Mouse (Mus musculus): ENCODE measurements around the gene Gm27021. TPM values are rescaled to one million over a fixed set of nuclear protein-coding genes. Genes with fewer than 3 reads are reported as not detected.
A peak's percentile ranks its signal among the peaks of the same experiment; 100 is the strongest.

Gm27021 gene
- polyA plus RNA-seq, 1 experiment from 2014 or later = 3.2 TPM

DNA sequence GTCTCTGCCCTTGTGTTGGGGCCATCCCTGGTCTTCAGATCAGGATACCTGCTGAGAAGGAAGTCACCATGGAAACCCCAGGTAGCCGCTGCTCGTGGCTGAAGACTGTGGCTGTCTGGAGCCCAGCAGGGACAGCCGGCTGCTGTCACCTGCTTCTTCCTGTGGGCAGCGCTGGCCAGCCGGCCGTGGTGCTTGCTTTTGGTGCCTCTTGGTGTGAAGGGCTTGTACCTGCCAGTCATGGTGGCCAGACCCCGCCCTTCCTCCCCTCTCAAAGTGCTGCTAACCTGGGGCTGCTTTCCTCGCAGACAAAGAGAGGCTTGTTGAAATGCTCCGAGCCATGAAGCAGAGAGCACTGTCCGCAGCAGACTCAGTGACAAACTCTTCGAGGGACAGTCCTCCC lies 94.0 kb downstream of the Gm27021 start:
- no peaks in the 10 kb centered on the region for H3K27me3 ChIP-seq
- ATAC-seq (ENCODE audit: insufficient number of reproducible peaks, insufficient read depth, low FRiP score, low TSS enrichment) = no peak
- peaks cover 19% of the 10 kb centered on the region; the same call in 1 of the 2 replicates for H3K4me1 ChIP-seq
- no peaks in the 10 kb centered on the region for H3K9me3 ChIP-seq
- H3K9ac ChIP-seq = no peak overlapping the region
- no peak overlapping the region for H3K4me2 ChIP-seq (replicated peaks)
- WGBS = 57% methylated on average over 11 of the region's 11 CpGs
- H3K27ac ChIP-seq = no peak overlapping the region
- H3K36me3 ChIP-seq = peaks cover 100% of the 10 kb centered on the region
- H3K4me3 ChIP-seq = no peak overlapping the region

DNA sequence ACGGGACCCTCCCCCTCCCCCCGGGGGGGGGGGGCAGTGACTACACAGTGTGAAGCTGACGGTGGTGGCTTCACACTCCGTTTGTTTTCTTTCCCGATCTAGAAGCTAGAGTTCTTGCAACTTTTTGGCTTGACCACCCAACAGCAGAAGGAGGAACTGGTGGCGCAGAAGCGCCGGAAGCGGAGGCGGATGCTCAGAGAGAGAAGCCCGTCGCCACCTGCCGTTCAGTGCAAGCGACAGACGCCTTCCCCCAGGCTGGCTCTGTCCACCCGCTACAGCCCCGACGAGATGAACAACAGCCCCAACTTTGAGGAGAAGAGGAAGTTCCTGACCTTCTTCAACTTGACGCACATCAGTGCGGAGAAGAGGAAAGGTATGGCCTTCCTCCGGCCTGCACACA lies 95.3 kb downstream of the Gm27021 start:
- no peak for ATAC-seq (ENCODE audit: insufficient number of reproducible peaks, insufficient read depth, low FRiP score, low TSS enrichment)
- Histone ChIP-seq H3K4me2 (replicated peaks) (no peak overlapping the region), H3K27me3 (no peaks in the 10 kb centered on the region), H3K9me3 (no peaks in the 10 kb centered on the region), H3K27ac (no peak overlapping the region), H3K9ac (no peak overlapping the region), H3K4me3 (no peak overlapping the region), H3K36me3 (peaks cover 100% of the 10 kb centered on the region), H3K4me1 (peaks cover 19% of the 10 kb centered on the region; the same call in 1 of the 2 replicates)
- 78% methylated on average over 21 of the region's 21 CpGs for WGBS

DNA sequence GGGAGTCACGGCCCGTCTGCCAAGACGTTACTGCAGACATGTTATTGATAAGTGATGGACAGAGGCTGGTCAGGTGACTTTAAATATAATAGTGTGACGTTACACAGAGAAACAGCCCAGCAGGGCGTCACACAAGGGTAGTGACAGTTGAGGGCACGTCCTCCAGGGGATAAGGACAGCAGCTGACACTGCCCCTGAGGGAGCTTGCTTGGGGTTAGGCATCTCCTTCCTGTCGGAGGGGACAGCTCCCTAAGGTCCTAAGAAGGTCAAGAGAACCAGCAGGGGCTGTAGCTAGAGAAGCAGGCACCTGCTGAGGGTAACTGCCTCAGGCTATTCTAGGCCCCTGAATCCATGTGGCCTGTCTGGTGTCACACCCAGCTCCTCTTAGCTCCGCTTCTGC lies 96.3 kb downstream of the Gm27021 start:
- no peak for ATAC-seq (ENCODE audit: insufficient number of reproducible peaks, insufficient read depth, low FRiP score, low TSS enrichment)
- peaks cover 100% of the 10 kb centered on the region for H3K36me3 ChIP-seq

DNA sequence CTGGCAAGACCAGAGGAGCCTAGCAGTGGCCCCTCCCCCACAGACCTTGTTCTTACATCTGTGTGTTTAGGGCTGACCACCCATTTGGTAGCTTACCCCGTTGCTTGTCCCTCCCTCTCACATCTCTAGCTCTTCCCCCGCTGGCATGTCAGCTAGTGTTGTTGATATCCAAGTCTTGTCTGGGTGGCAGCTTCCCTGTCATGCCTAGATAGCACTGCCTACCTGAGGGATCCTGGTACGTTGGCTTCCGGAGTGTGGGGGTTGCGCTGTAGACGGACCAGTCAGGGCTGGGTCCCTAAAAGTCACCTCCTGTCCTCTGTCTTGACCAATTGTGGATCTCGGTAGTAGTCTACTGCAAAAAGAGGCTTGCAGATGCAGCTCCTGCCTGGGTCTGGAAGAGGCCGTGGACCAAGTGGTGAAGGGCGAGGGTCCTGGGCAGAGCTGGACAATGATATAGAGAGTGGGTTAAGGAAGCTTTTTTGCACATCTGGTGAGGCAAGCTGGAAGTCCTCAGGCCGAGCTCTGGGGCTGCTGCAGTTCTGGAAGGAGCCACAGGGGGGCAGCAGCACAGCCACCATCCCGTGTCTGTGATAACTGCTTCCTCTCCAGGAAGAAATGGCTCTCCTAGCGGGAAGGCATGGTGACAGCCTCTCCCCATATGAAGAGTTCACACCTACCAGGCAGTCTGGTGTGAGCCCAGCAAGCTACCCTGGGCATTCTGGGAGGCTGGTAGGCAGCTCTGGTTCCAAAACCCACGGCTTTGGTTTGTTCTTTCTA lies 97.8 kb downstream of the Gm27021 start:
- no peak overlapping the region for H3K4me2 ChIP-seq (replicated peaks)
- H3K9ac ChIP-seq = no peak overlapping the region
- WGBS = 64% methylated on average over 13 of the region's 13 CpGs
- peaks cover 26% of the 10 kb centered on the region for H3K4me1 ChIP-seq
- H3K27me3 ChIP-seq = no peaks in the 10 kb centered on the region
- no peak for ATAC-seq (ENCODE audit: insufficient number of reproducible peaks, insufficient read depth, low FRiP score, low TSS enrichment)
- H3K4me3 ChIP-seq = no peak overlapping the region
- H3K36me3 ChIP-seq = peaks cover 89% of the 10 kb centered on the region
- no peak overlapping the region for H3K27ac ChIP-seq
- H3K9me3 ChIP-seq = no peaks in the 10 kb centered on the region

More for the DNA sequence above, 96.3 kb downstream of the Gm27021 start:
- H3K27me3 ChIP-seq = no peaks in the 10 kb centered on the region
- H3K4me1 ChIP-seq = peaks cover 23% of the 10 kb centered on the region; the same call in 1 of the 2 replicates
- no peak overlapping the region for H3K9ac ChIP-seq
- WGBS = 79% methylated on average over 8 of the region's 8 CpGs
- no peak overlapping the region for H3K4me2 ChIP-seq (replicated peaks)
- no peak overlapping the region for H3K4me3 ChIP-seq
- no peaks in the 10 kb centered on the region for H3K9me3 ChIP-seq
- no peak overlapping the region for H3K27ac ChIP-seq

DNA sequence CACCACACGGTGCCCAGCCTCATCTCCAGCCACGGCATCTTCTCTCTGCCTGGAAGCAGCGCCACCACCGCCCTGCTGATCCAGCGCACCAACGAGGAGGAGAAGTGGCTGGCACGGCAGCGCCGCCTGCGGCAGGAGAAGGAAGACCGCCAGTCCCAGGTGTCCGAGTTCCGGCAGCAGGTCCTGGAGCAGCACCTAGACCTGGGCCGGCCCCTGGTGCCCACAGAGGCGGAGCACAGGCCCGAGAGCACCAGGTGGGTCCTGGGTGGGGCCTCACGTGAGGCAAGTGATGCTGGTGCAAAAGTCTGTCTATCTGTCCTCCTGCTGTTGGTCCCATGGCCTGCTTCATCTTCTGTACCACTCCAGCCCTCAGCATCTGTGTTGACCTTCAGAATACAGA lies 98.8 kb downstream of the Gm27021 start:
- H3K36me3 ChIP-seq = peaks cover 79% of the 10 kb centered on the region
- 95% methylated on average over 17 of the region's 17 CpGs for WGBS
- H3K4me2 ChIP-seq (replicated peaks) = no peak overlapping the region
- H3K27me3 ChIP-seq = no peaks in the 10 kb centered on the region
- H3K9me3 ChIP-seq = no peaks in the 10 kb centered on the region
- H3K9ac ChIP-seq = no peak overlapping the region
- H3K4me1 ChIP-seq = peaks cover 29% of the 10 kb centered on the region
- no peak for ATAC-seq (ENCODE audit: insufficient number of reproducible peaks, insufficient read depth, low FRiP score, low TSS enrichment)
- H3K4me3 ChIP-seq = no peak overlapping the region
- H3K27ac ChIP-seq = no peak overlapping the region

DNA sequence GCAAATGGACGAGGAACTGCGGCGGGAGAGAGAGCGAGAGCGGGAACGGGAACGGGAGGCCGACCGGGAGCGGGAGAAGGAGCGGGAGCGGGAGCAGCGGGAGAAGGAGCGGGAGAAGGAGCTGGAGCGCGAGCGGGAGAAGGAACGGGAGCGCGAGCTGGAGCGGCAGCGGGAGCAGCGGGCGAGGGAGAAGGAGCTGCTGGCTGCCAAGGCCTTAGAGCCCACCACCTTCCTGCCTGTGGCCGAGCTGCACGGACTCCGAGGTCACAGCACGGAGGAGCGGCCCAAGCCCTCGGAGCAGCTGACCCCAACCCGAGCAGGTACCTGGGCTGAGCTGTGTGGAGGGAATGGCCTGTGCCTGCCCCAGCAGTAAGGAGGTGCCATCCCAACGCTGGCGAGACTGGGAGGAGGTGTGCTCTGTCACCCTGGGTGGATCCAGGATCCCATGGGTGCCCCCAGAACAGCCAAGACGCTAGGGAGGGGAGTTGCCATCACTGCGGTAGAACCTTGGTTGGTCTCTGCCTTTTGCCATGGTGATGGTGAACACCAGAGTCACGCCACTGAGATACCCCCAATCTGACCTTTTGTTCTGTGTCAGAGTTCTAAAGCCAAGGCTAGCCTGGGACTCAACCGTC lies 99.6 kb downstream of the Gm27021 start:
- Histone ChIP-seq H3K9me3 (no peaks in the 10 kb centered on the region), H3K36me3 (peaks cover 70% of the 10 kb centered on the region), H3K4me2 (replicated peaks) (no peak overlapping the region), H3K4me3 (no peak overlapping the region), H3K9ac (no peak overlapping the region), H3K27me3 (no peaks in the 10 kb centered on the region), H3K27ac (no peak overlapping the region), H3K4me1 (peaks cover 33% of the 10 kb centered on the region)
- no peak for ATAC-seq (ENCODE audit: insufficient number of reproducible peaks, insufficient read depth, low FRiP score, low TSS enrichment)
- 96% methylated on average over 37 of the region's 37 CpGs for WGBS

DNA sequence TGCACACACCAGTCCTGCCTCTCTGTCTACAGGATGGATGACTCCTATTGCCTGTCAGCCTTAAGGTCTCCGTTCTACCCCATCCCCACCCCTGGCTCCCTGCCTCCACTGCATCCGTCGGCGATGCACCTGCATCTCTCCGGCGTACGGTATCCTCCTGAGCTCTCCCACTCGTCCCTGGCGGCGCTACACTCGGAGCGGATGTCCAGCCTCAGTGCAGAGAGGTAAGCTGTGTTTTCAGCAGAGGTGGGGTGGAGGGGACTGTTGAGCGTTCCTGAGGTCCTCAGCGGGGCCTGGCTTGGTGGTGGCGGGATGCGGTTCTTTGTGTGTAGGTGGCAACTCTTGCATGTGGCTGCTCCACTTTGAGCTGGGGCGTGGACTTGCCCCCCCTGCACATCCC lies 100.1 kb downstream of the Gm27021 start:
- H3K4me2 ChIP-seq (replicated peaks) = no peak overlapping the region
- H3K36me3 ChIP-seq = peaks cover 65% of the 10 kb centered on the region
- 96% methylated on average over 17 of the region's 17 CpGs for WGBS

DNA sequence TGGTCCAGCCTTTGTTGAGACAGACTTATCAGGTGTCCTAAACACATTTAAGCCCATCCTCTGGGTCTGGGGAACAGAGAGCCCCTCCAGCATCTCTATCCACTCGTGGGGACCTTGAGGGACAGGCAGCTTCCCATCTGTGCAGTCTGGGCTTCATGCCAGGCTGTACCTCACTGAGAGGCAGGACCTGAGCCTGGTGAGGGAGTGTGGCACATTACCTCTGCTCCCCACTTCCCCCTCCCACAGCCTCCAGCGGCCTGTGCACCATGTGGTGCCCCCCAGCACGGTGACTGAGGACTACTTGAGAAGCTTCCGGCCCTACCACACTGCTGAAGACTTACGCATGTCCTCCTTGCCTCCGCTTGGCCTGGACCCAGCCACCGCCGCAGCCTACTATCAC lies 101.2 kb downstream of the Gm27021 start:
- Histone ChIP-seq H3K36me3 (peaks cover 54% of the 10 kb centered on the region), H3K4me1 (peaks cover 47% of the 10 kb centered on the region), H3K27me3 (no peaks in the 10 kb centered on the region), H3K4me2 (replicated peaks) (no peak overlapping the region), H3K27ac (no peak overlapping the region), H3K9me3 (no peaks in the 10 kb centered on the region), H3K9ac (no peak overlapping the region), H3K4me3 (no peak overlapping the region)
- ATAC-seq (ENCODE audit: insufficient number of reproducible peaks, insufficient read depth, low FRiP score, low TSS enrichment) = no peak
- WGBS = 84% methylated on average over 8 of the region's 8 CpGs

More for the DNA sequence above, 100.1 kb downstream of the Gm27021 start:
- H3K9me3 ChIP-seq = no peaks in the 10 kb centered on the region
- H3K27ac ChIP-seq = no peak overlapping the region
- no peak for ATAC-seq (ENCODE audit: insufficient number of reproducible peaks, insufficient read depth, low FRiP score, low TSS enrichment)
- H3K4me3 ChIP-seq = no peak overlapping the region
- no peaks in the 10 kb centered on the region for H3K27me3 ChIP-seq
- no peak overlapping the region for H3K9ac ChIP-seq
- peaks cover 38% of the 10 kb centered on the region for H3K4me1 ChIP-seq

DNA sequence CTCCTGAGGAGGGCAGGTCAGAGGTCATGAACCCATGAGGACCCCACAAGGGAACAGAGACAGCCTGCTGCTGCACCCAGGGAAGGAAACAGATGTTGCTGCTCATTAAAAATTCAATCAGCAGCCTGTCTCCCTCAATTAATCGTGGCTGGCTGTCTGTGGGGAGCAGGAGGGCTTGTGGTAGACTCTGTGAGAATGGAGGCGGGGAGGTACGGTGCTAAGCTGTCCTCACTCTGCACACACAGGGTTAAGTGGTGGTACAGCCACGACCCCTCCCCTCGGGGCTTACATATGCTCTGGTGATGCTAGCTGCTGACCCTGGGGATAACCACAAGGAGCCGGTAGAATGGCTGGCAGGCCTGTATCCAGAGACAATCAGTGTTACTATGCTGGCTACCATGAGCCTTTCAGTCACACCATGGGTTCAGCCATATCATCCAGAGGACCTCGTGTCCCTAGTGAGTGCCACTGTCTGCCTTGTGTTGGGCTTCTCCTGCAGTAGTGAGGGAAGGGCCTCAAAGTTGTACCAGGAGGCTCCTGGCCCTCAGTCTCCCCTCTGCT lies 102.6 kb downstream of the Gm27021 start:
- peak overlapping the region; percentile 63 for H3K27ac ChIP-seq
- H3K27me3 ChIP-seq = no peaks in the 10 kb centered on the region
- peak overlapping the region; percentile 9; the same call in 1 of the 2 replicates for H3K4me2 ChIP-seq (replicated peaks)
- peaks cover 40% of the 10 kb centered on the region for H3K36me3 ChIP-seq
- 11% methylated on average over 7 of the region's 7 CpGs for WGBS
- ATAC-seq (ENCODE audit: insufficient number of reproducible peaks, insufficient read depth, low FRiP score, low TSS enrichment) = 0 out of 2 replicates have a peak, but pooled peaks have one; percentile 42
- H3K9me3 ChIP-seq = no peaks in the 10 kb centered on the region
- no peak overlapping the region for H3K4me3 ChIP-seq
- H3K9ac ChIP-seq = no peak overlapping the region
- H3K4me1 ChIP-seq = peaks cover 62% of the 10 kb centered on the region

DNA sequence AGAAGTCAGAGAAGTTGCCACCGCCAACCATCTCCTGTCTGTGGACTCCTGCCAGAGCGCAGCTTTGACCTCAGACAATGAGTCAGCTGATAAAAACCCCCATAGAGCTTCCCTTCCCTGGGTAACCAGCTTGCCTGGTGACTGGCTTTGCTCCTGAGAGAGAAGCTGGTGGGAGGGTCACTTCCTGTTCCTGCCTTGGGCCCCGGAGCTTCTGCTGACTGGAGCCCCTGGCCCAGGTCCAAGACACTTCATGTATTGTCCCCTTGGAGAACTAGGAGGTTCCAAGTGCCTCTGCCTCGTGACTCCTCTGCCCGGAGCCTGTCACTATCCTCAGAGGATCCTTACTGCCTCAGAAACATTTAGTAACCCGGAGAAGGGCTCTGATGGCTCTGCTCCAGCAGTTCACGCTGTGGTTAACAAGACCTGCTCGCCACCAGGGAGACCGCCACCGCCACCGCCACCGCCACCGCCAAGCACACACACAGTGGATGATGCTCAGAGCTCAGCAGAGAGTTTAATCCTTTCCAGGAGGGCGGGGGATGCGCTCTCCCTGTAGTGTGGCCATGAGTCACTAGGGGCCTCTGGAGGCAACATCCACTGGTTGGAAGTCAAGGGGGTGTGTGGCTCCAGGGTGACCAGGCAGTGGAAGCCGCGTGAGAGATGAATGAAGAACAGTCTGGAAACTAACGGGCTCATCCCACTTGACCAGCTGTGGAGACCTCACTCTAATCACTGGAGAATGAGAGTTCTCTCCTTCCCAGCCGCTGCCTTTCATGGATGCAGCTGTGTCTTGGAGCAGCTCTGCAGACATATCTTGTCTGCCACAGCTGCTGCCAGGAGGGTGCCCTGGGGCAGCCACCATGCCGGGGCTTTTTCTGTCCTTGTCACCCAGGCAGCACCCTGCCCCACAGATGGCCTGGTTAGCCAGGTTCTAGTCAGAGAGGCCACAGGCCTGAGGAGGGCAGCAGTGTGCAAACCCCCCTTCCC lies 103.7 kb downstream of the Gm27021 start:
- Histone ChIP-seq H3K27me3 (no peaks in the 10 kb centered on the region), H3K4me2 (replicated peaks) (peak overlapping the region; percentile 16), H3K4me1 (peaks cover 73% of the 10 kb centered on the region), H3K36me3 (peaks cover 29% of the 10 kb centered on the region), H3K9me3 (no peaks in the 10 kb centered on the region), H3K27ac (peak overlapping the region; percentile 87), H3K9ac (no peak overlapping the region), H3K4me3 (no peak overlapping the region)
- 0 out of 2 replicates have a peak, but pooled peaks have one; percentile 4 for ATAC-seq (ENCODE audit: insufficient number of reproducible peaks, insufficient read depth, low FRiP score, low TSS enrichment)
- WGBS = 21% methylated on average over 20 of the region's 20 CpGs

DNA sequence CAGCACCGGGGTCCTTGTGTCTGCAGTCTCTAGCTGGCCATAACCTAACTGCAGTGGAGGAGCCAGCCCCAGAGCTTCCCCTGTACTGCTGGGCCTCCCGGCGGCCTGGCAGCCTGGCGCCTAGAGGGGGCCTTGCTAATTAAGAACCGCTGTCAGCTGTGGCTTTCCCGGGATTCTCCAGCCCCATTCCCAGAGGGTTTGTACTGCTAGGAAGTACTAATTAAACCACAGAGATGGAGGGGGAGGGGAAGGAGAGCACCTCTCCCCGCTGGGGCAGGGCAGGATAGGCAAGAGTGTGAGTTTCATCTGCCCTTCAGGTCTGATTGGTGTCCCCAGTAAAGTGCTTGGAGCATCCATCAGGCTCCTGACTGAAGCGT lies 104.5 kb downstream of the Gm27021 start:
- Histone ChIP-seq H3K27me3 (no peaks in the 10 kb centered on the region), H3K27ac (peak overlapping the region; percentile 87), H3K4me1 (peaks cover 81% of the 10 kb centered on the region), H3K4me2 (replicated peaks) (peak overlapping the region; percentile 16), H3K9me3 (no peaks in the 10 kb centered on the region), H3K4me3 (no peak overlapping the region), H3K9ac (peak overlapping the region; percentile 16; the same call in 1 of the 2 replicates), H3K36me3 (peaks cover 21% of the 10 kb centered on the region)
- 2% methylated on average over 8 of the region's 8 CpGs for WGBS
- no peak for ATAC-seq (ENCODE audit: insufficient number of reproducible peaks, insufficient read depth, low FRiP score, low TSS enrichment)
